Mouse (Mus musculus): ENCODE measurements at regions not wholly inside any gene's neighbourhood (a gene's known extent, or its start where the extent isn't known, plus 50 kb on each side); places are given as distances from the start of the nearest gene placed in this dataset.
"Not testable (repeated sequence)": the region's sequence is repeated elsewhere in the genome, so short reads cannot be mapped to it uniquely, and the experiment has no call there.

DNA sequence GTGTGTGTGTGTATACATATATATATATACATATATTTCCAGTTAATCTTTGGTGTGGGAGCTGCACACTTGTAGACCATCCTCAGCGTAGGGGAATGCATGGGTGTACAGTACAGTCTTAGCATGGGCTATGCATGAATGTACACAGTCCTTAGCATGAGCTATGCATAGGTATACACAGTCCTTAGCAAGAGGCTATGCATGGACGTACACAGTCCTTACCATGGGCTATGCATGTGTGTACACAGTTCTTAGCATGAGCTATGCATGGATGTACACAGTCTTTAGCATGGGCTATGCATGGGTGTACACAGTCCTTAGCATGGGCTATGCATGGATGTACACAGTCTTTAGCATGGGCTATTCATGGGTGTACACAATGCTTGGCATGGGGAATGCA lies 70.5 kb downstream of the Rchy1 start:
- DNase-seq, result no peak

GRCm38 (mm10) chr5:91881771-91882170 lies 81.1 kb downstream of the Rchy1 start:
- no peak for DNase-seq

- no peak for DNase-seq
Observed at GRCm38 (mm10) chr5:91880231-91880630, 82.6 kb downstream of the Rchy1 start.

DNA sequence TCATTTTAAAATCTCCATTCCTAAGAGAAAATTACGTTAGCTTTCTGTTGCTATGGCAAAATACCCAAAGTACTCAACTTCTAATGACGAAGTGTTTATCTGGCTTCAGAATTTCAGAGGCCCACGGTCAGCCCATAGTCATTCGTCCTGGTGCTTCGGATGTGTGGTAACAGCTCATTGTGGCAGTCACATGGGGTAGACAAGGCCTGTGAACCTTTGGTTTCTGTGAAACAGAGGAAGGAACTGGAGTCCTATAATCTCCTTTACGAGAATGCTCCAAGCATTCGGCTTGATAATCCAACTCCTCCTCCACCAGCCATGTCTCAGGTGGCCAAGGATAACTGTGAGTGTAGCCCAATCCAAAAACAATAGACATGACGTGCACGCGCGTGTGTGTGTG lies 84.2 kb downstream of the Rchy1 start:
- DNase-seq, result no peak

GRCm38 (mm10) chr5:91876682-91877031 lies 86.2 kb downstream of the Rchy1 start:
- no peak for DNase-seq

- no peak for DNase-seq
Observed at GRCm38 (mm10) chr5:91875875-91876681, 86.8 kb downstream of the Rchy1 start.

GRCm38 (mm10) chr5:91872816-91873215 lies 90.1 kb downstream of the Rchy1 start:
- DNase-seq, result no peak

GRCm38 (mm10) chr5:91869791-91870190 lies 93.1 kb downstream of the Rchy1 start:
- no peak for DNase-seq

DNA sequence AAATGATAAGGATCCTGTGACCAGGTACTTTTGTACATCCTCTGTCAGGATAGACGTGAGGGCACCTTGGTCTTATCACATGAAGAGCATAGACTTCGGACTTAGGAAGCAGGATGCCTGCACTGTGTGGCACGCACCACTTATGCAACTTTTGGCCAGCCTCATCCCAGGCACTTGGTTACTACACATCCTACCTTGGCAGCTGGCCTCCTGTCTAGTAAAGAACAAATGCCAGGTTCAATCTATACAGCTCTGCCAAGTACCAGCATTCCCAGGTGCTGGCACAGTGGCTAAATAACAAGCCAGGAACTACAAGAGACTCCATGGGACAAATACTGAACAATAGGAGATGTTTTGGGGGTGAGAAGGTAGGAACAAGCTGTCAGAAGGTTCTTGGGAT lies 96.7 kb downstream of the Rchy1 start:
- no peak for DNase-seq

DNA sequence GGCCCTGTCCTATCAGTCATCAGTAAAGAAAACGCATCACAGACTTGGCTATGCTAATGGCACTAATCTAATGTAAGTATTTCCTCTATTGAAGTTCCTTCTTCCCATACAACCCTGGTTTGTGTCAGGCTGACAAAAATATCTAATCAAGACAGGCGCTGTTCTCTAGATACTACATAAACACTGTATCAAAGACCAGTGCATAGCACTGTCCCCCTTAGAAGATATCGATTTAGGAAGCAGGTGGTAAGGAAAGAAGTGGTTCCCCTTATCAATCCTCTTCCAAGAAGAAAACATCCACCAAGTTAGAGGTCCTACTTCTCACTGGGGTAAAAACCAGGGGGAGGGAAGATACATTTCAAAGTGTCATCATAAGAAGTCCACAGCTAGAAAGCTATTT lies 97.5 kb downstream of the Rchy1 start:
- DNase-seq, result no peak

DNA sequence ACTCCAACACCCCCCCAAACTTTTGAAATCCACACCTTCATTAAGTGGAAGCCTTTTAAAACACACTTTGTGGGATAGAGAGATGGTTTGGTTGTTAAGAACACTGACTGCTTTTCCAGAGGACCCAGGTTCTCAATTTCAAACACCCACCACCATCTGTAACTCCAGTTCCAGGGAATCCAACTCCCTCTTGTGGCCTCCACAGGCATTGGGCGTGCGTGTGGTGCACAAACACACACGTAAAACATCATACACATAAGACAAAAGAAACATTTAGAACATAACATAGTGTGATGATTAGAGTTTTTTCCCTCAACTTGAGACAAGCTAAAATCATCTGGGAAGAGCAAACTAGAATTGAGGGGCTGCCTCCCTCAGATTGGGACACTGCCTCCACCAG lies 100.0 kb downstream of the Rchy1 start:
- DNase-seq, result no peak

GRCm38 (mm10) chr5:91862243-91862642 lies 100.6 kb downstream of the Rchy1 start:
- DNase-seq, result no peak

DNA sequence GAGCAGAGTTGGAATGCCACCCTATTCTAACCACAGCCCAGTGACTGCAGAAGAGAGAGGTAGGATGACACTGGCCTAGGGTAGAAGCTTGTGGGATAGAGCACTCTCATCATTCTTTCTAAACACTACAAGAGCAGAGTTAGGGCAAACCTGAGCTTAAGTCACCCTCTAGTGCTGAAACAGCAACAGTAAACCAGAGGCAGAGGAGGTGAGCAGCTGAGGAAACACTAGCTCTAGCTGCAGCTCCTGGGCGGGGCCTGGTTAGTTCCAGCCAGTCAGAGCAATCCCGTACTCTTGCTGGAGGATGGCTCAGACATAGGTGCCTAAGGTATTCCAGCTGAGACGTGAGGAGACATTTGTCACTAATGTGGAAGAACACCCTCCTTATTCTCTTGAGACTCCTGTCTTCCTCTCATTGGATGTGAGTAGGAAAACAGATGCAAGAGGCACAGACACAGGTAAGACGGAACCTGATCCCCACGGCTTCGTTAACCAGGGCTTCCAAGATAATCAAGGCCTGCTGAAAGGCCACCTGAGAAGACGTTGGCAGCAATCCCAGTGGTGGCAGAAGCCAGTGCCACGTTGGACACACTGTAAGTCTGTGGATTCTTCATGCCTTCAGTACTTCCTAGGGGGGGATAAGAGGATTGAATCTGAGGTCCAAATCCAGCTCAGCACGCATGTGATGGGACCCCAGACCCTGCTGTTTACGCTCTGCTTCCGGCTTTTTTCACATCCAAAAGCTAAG lies 101.3 kb downstream of the Rchy1 start:
- DNase-seq, result no peak

GRCm38 (mm10) chr5:91860489-91860888 lies 102.4 kb downstream of the Rchy1 start:
- DNase-seq, result no peak

GRCm38 (mm10) chr5:91852330-91852729 lies 110.5 kb downstream of the Rchy1 start:
- no peak for DNase-seq

DNA sequence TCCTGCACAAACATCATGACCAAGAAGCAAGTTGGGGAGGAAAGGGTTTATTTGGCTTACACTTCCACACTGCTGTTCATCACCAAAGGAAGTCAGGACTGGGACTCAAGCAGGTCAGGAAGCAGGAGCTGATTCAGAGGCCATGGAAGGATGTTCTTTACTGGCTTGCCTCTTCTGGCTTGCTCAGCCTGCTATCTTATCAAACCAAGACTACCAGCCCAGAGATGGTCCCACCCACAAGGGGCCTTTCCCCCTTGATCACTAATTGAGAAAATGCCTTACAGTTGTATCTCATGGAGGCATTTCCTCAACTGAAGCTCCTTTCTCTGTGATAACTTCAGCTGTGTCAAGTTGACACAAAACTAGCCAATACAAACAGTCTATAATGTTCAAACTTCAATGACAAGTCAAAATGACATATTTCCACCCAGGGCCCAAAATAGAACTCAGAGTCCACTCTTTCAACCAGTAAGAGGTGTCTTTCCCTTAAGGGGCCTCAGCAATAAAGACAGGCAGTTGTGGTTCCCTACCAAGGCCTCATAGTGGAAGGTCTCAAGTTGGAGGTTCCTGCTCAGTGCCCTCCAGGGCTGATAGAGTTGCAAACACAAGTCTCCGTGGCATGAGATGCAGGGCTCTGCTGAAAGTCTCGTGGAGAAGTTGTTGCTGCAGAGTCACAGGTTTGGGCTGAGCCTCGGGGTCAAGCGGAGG lies 111.9 kb downstream of the Rchy1 start:
- DNase-seq, result not testable (repeated sequence)

- DNase-seq, result no peak
Observed at GRCm38 (mm10) chr5:91850440-91850839, 112.4 kb downstream of the Rchy1 start.

- no peak for DNase-seq
Observed at GRCm38 (mm10) chr5:91849533-91849932, 113.3 kb downstream of the Rchy1 start.

GRCm38 (mm10) chr5:91849114-91849513 lies 113.8 kb downstream of the Rchy1 start:
- DNase-seq, result no peak

DNA sequence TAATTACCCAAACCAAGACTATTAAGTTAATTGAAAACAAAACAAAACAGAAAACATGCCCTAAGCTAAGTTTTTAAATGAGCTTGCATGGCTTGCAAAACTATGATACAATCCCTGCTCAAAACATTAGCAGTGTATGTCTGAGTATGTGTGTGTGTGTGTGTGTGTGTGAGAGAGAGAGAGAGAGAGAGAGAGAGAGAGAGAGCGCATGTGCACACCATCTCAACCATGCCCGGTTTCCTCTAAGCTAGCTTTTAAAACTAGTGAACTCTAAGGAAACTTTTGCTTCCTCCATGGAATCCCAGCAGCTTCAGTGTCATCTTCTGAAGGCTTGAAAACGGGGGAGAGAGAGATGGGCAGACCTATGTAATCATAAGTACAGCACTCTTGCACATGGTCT lies 114.3 kb downstream of the Rchy1 start:
- no peak for DNase-seq

GRCm38 (mm10) chr5:91843044-91843443 lies 119.8 kb downstream of the Rchy1 start:
- DNase-seq, result no peak

- DNase-seq, result no peak
Observed at GRCm38 (mm10) chr5:91841066-91841465, 121.8 kb downstream of the Rchy1 start.

DNA sequence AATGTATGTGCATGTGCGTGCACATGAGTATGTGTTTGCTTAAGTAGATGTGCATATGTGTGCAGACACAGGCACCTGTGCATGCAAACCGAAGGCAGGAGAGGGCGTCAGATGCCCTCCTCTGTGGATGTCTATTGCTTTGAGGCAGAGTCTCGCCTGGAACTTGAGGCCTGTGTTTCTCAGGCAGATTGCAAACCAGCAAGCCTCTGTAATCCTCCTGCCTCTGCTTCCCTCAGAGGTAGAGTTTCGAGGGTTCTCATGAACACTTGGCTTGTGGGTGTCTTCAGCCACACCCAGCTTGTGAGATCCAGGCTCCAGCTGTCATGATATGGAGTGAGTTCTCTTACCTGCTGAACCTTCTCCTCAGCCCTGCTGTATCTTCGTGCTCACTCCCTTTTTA lies 134.4 kb downstream of the Rchy1 start:
- no peak for DNase-seq

GRCm38 (mm10) chr5:91826636-91827035 lies 136.2 kb downstream of the Rchy1 start:
- DNase-seq, result no peak
